Mouse (Mus musculus) kidney, postnatal 0 days (tissue): ENCODE data around the gene Adamts18. TPM values are rescaled to one million over a fixed set of nuclear protein-coding genes. Genes with fewer than 3 reads are reported as not detected.
"Not testable (repeated sequence)": the region's sequence is repeated elsewhere in the genome, so short reads cannot be mapped to it uniquely, and the experiment has no call there.

Experiments used
- ATAC-seq: fragments of 200-750 bp; cut with Nextera tagmentation; replicated peaks from 2 replicates; pipeline ENCODE4 v1.8.0; 2017; ENCODE audit warnings: low read depth, moderate number of reproducible peaks, moderate TSS enrichment, moderate library complexity; ENCODE audit not compliant: low FRiP score
- DNase-seq: peaks from one replicate; pipeline ENCODE4 v3.0.0-alpha.2; 2016; ENCODE audit warnings: low spot score
- H3K27ac ChIP-seq: fragments of 300-500 bp; sonication (generic); 2 replicates; pipeline ENCODE4 v1.5.1; 2014; ENCODE audit warnings: mild to moderate bottlenecking
- H3K27me3 ChIP-seq: fragments of 300-500 bp; sonication (generic); 2 replicates; pipeline ENCODE4 v1.6.1; 2014; ENCODE audit warnings: low read length, mixed read lengths; ENCODE audit not compliant: insufficient read depth
- H3K36me3 ChIP-seq: fragments of 300-500 bp; sonication (generic); 2 replicates; pipeline ENCODE4 v1.6.1; 2014; ENCODE audit warnings: low read length, mixed read lengths; ENCODE audit not compliant: insufficient read depth
- H3K4me1 ChIP-seq: fragments of 300-500 bp; sonication (generic); replicated peaks from 2 replicates; pipeline ENCODE4 v1.6.1; 2014; ENCODE audit warnings: antibody characterized with exemption, low read length, mixed read lengths; ENCODE audit not compliant: insufficient read depth
- H3K4me2 ChIP-seq: fragments of 300-500 bp; sonication (generic); 2 replicates; pipeline ENCODE4 v1.6.1; 2014; ENCODE audit warnings: mild to moderate bottlenecking, low read length, moderate library complexity, mixed read lengths
- H3K4me3 ChIP-seq: fragments of 300-500 bp; sonication (generic); replicated peaks from 2 replicates; pipeline ENCODE4 v1.5.1; 2014; ENCODE audit warnings: low read depth, low read length
- H3K9ac ChIP-seq: fragments of 300-500 bp; sonication (generic); 2 replicates; pipeline ENCODE4 v1.6.1; 2014; ENCODE audit warnings: low read depth, low read length
- H3K9me3 ChIP-seq: fragments of 300-500 bp; sonication (generic); replicated peaks from 2 replicates; pipeline ENCODE4 v1.6.1; 2016; ENCODE audit warnings: low read length, inconsistent platforms, mixed read lengths
- CTCF ChIP-seq: IDR thresholded peaks from 2 replicates; pipeline ENCODE4 v1.5.1; 2016; ENCODE audit warnings: antibody characterized with exemption, low read depth, mild to moderate bottlenecking, moderate library complexity
- WGBS: fragments of 180-500 bp; shearing (Covaris S2); extraction: QIAGEN DNeasy Blood & Tissue Kit; methylation state at CpG from one replicate; pipeline ENCODE4 v1.1.7; 2014; 5-methylcytosine and 5-hydroxymethylcytosine counted together
- polyA plus RNA-seq: library from polyadenylated mRNA; unstranded; fragments of >200 nt; fragmentation: Nextera tagmentation; extraction: Ambion mirVana; gene quantifications from 2 replicates; pipeline ENCODE4 v1.2.1, GENCODE M21; 2015

The Adamts18 gene
- polyA plus RNA-seq, 1 experiment from 2014 or later: 1.6 TPM

DNA sequence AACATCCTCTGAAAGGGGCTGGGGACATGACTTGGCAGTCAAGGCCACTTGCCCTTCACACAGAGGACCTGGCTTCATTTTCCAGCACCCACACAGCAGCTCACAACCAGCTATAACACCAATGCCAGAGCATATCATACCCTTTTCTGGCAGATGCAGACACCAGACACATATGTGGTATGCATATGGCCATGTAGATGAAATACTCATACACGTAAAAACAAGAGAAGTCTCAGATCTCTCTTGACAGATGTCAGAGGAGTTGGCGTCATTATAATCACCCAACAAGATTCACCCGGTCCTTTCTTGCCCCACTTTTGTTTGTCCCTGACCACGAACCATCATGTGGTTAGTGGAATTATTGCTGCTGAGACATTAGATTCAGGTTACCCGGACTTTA, 47.0 kb downstream of the Adamts18 start:
- Histone ChIP-seq H3K9me3 (no peaks in the 10 kb centered on the region), H3K36me3 (no peaks in the 10 kb centered on the region), H3K9ac (no peak overlapping the region), H3K27me3 (no peaks in the 10 kb centered on the region), H3K4me2 (no peak overlapping the region), H3K4me1 (no peaks in the 10 kb centered on the region), H3K4me3 (no peak overlapping the region), H3K27ac (no peak overlapping the region)
- no peak for TF ChIP-seq CTCF
- DNase-seq (no peak), ATAC-seq (no peak)
- WGBS: 69% methylated on average over 5 of the region's 5 CpGs

- H3K36me3 ChIP-seq, ATAC-seq, H3K4me3 ChIP-seq, H3K4me2 ChIP-seq, H3K9ac ChIP-seq, H3K4me1 ChIP-seq, DNase-seq, H3K27ac ChIP-seq, H3K27me3 ChIP-seq, H3K9me3 ChIP-seq: not testable (repeated sequence)
- WGBS: 92% methylated on average over 5 of the region's 5 CpGs
Measured at GRCm38 (mm10) chr8:113800556-113800955, 48.0 kb downstream of the Adamts18 start.

DNA sequence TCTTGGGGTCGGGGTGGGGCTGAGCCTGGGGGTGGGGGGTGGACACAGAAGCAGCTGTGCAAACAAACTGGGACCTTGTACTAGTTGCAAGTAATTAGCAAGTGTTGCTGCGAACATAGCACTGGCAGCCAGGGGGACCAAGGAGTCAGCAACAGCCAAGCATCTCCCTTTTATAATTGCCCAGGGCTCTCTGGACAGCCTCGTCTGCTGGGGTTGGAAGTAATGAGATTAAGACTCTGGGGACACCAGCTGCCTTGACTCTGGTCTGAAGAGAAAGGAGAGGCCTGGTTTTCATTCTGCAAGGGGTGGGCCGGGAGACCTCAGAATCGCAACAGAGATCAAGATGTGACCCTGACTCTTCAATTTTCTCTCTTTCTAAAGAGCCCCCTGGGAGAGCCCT, 49.0 kb downstream of the Adamts18 start:
- Histone ChIP-seq H3K27ac (no peak overlapping the region), H3K27me3 (no peaks in the 10 kb centered on the region), H3K4me3 (no peak overlapping the region), H3K36me3 (no peaks in the 10 kb centered on the region), H3K9me3 (no peaks in the 10 kb centered on the region), H3K9ac (no peak overlapping the region), H3K4me2 (no peak overlapping the region), H3K4me1 (no peaks in the 10 kb centered on the region)
- no peak for DNase-seq
- no peak for ATAC-seq
- TF ChIP-seq CTCF: no peak
- WGBS: 34% methylated on average over 5 of the region's 5 CpGs

DNA sequence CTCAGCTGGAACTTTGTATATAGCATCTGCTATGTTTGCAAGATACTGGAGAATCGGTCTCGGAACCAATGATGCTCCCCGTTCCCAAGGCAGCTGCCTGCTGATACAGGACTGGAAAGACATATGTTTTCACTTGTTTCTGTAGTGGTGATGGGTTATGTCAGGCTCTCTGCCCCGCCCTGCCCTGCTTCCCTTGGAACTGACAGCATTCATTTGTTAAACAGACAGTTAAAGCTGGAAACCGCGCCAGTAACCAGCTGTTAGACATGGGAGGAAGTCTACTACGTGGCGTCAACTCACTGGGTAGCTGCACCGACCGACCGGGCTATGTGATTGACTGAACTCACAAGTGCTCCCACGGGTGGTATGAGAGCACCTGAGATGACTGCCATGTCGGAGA, 56.7 kb downstream of the Adamts18 start:
- Histone ChIP-seq H3K27ac (no peak overlapping the region), H3K36me3 (no peaks in the 10 kb centered on the region), H3K4me3 (no peak overlapping the region), H3K9ac (no peak overlapping the region), H3K27me3 (no peaks in the 10 kb centered on the region), H3K4me1 (no peaks in the 10 kb centered on the region), H3K4me2 (no peak overlapping the region), H3K9me3 (no peaks in the 10 kb centered on the region)
- 50% methylated on average over 13 of the region's 13 CpGs for whole genome bisulfite sequencing
- no peak for TF ChIP-seq CTCF
- ATAC-seq (no peak), DNase-seq (no peak)

- Histone ChIP-seq H3K27ac (no peak overlapping the region), H3K36me3 (no peaks in the 10 kb centered on the region), H3K4me2 (no peak overlapping the region), H3K4me3 (no peak overlapping the region), H3K27me3 (no peaks in the 10 kb centered on the region), H3K9ac (no peak overlapping the region), H3K9me3 (no peaks in the 10 kb centered on the region), H3K4me1 (no peaks in the 10 kb centered on the region)
- no peak for DNase-seq
- 31% methylated on average over 3 of the region's 3 CpGs for WGBS
- no peak for ATAC-seq
- TF ChIP-seq CTCF: no peak
Measured at GRCm38 (mm10) chr8:113791061-113791460, 57.5 kb downstream of the Adamts18 start.

DNA sequence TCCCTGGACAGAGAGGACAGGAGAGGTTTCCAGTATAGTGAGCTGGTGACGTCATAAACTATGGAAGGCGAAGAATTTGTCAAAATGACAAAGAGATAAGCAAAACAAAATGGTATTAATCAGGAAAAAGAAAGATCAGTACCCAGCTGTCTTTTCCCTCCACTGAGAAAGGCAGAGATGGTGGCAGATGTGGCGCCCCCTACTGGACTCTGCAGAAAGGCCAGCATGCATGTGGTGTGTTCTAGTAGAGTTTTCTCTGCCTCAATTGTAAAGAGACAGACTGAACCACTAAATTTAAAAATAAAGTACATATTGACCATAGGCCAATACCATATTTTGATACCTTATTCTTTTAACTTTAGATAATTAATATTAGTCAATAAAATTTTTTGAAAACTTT, 64.8 kb downstream of the Adamts18 start:
- Histone ChIP-seq H3K27me3 (no peaks in the 10 kb centered on the region), H3K4me3 (no peak overlapping the region), H3K36me3 (no peaks in the 10 kb centered on the region), H3K9ac (no peak overlapping the region), H3K27ac (no peak overlapping the region), H3K4me1 (no peaks in the 10 kb centered on the region), H3K4me2 (no peak overlapping the region), H3K9me3 (no peaks in the 10 kb centered on the region)
- no peak for DNase-seq
- ATAC-seq: no peak
- TF ChIP-seq CTCF: no peak
- 88% methylated on average over 3 of the region's 3 CpGs for WGBS

GRCm38 (mm10) chr8:113781554-113781953, 67.0 kb downstream of the Adamts18 start:
- no peak for TF ChIP-seq CTCF
- DNase-seq: peak; percentile 0
- Histone ChIP-seq H3K4me1 (no peaks in the 10 kb centered on the region), H3K9me3 (no peaks in the 10 kb centered on the region), H3K36me3 (no peaks in the 10 kb centered on the region), H3K4me3 (no peak overlapping the region), H3K27me3 (no peaks in the 10 kb centered on the region), H3K4me2 (no peak overlapping the region), H3K27ac (no peak overlapping the region), H3K9ac (no peak overlapping the region)
- no peak for ATAC-seq
- WGBS: 47% methylated on average over 2 of the region's 2 CpGs
